Mouse (Mus musculus) midbrain, postnatal 0 days (tissue): ENCODE data around the gene Hcrt. TPM values are rescaled to one million over a fixed set of nuclear protein-coding genes. Genes with fewer than 3 reads are reported as not detected.

Experiments
- ATAC-seq: fragments of 200-750 bp; cut with Nextera tagmentation; 2 replicates; pipeline ENCODE4 v1.8.0; 2017; ENCODE audit warnings: moderate number of reproducible peaks, mild to moderate bottlenecking, moderate TSS enrichment, moderate library complexity; ENCODE audit not compliant: low FRiP score
- DNase-seq: peaks from one replicate; pipeline ENCODE4 v3.0.0-alpha.2; 2015; ENCODE audit warnings: low spot score
- H3K27ac ChIP-seq: fragments of 300-500 bp; sonication (generic); 2 replicates; pipeline ENCODE4 v1.5.1; 2014; ENCODE audit warnings: low read depth, mild to moderate bottlenecking, low read length, mixed read lengths
- H3K27me3 ChIP-seq: fragments of 300-500 bp; sonication (generic); 2 replicates; pipeline ENCODE4 v1.6.1; 2014; ENCODE audit warnings: low read length, control low read depth, mixed read lengths; ENCODE audit not compliant: insufficient read depth
- H3K36me3 ChIP-seq: fragments of 300-500 bp; sonication (generic); 2 replicates; pipeline ENCODE4 v1.6.1; 2014; ENCODE audit warnings: low read length, control low read depth, mixed read lengths; ENCODE audit not compliant: insufficient read depth
- H3K4me1 ChIP-seq: fragments of 300-500 bp; sonication (generic); 2 replicates; pipeline ENCODE4 v1.6.1; 2014; ENCODE audit warnings: mild to moderate bottlenecking, control low read depth, antibody characterized with exemption, low read length, mixed read lengths; ENCODE audit not compliant: insufficient read depth
- H3K4me2 ChIP-seq: fragments of 300-500 bp; sonication (generic); 2 replicates; pipeline ENCODE4 v1.6.1; 2014; ENCODE audit warnings: low read depth, mild to moderate bottlenecking, low read length, mixed read lengths; ENCODE audit not compliant: poor library complexity, severe bottlenecking
- H3K4me3 ChIP-seq: fragments of 300-500 bp; sonication (generic); 2 replicates; pipeline ENCODE4 v1.5.1; 2014; ENCODE audit warnings: low read depth, mild to moderate bottlenecking, low read length, moderate library complexity
- H3K9ac ChIP-seq: fragments of 300-500 bp; sonication (generic); replicated peaks from 2 replicates; pipeline ENCODE4 v1.6.1; 2014; ENCODE audit warnings: mild to moderate bottlenecking, low read length, moderate library complexity, mixed read lengths; ENCODE audit not compliant: poor library complexity, severe bottlenecking
- H3K9me3 ChIP-seq: fragments of 300-500 bp; sonication (generic); 2 replicates; pipeline ENCODE4 v1.6.1; 2016; ENCODE audit warnings: low read length, control low read depth
- CTCF ChIP-seq: IDR thresholded peaks from 2 replicates; pipeline ENCODE4 v1.5.1; 2016; ENCODE audit warnings: antibody characterized with exemption, mild to moderate bottlenecking
- WGBS: fragments of 180-500 bp; shearing (Covaris S2); extraction: QIAGEN DNeasy Blood & Tissue Kit; methylation state at CpG from one replicate; pipeline ENCODE4 v1.1.7; 2014; 5-methylcytosine and 5-hydroxymethylcytosine counted together
- polyA plus RNA-seq: library from polyadenylated mRNA; unstranded; fragments of >200 nt; fragmentation: Nextera tagmentation; extraction: Ambion mirVana; gene quantifications from 2 replicates; pipeline ENCODE4 v1.2.1, GENCODE M21; 2015
- total RNA-seq: library from RNA; depleted of rRNA; stranded (reverse); fragments of >200 nt; gene quantifications from 2 replicates; pipeline ENCODE4 v1.2.3, GENCODE M21; 2014

Gene Hcrt
- total and polyA plus RNA-seq, 2 experiments from 2014 or later: 4.5 to 16.8 TPM

- WGBS: 80% methylated on average over 10 of the region's 10 CpGs
- ATAC-seq: no peak
- Histone ChIP-seq H3K4me2 (no peak overlapping the region), H3K9me3 (no peaks in the 10 kb centered on the region), H3K4me3 (no peak overlapping the region), H3K27ac (no peak overlapping the region), H3K27me3 (no peaks in the 10 kb centered on the region), H3K36me3 (peaks cover 3% of the 10 kb centered on the region; the same call in 1 of the 2 replicates), H3K9ac (no peak overlapping the region), H3K4me1 (no peaks in the 10 kb centered on the region)
- no peak for TF ChIP-seq CTCF
- DNase-seq: no peak
Observed at GRCm38 (mm10) chr11:100775921-100776320, 13.2 kb upstream of the Hcrt start.

- no peak overlapping the region for H3K4me2 ChIP-seq
- no peak overlapping the region for H3K4me3 ChIP-seq
- H3K36me3 ChIP-seq: no peaks in the 10 kb centered on the region
- no peak overlapping the region for H3K27ac ChIP-seq
- ATAC-seq: no peak
- no peaks in the 10 kb centered on the region for H3K9me3 ChIP-seq
- no peak for DNase-seq
- 78% methylated on average over 4 of the region's 4 CpGs for WGBS
- H3K4me1 ChIP-seq: peaks cover 5% of the 10 kb centered on the region; the same call in 1 of the 2 replicates
- no peaks in the 10 kb centered on the region for H3K27me3 ChIP-seq
- H3K9ac ChIP-seq: no peak overlapping the region
- no peak for TF ChIP-seq CTCF
Observed at GRCm38 (mm10) chr11:100774261-100774660, 11.5 kb upstream of the Hcrt start.

GRCm38 (mm10) chr11:100770646-100771408 is 8.1 kb upstream of the Hcrt start, which contains the start of gene Ghdc:
Gene Ghdc (minus strand): TSS chr11:100770957.
- Histone ChIP-seq H3K27ac (0 out of 2 replicates have a peak within 1 kb of the TSS, but pooled peaks have one; percentile 38), H3K4me3 (peak within 1 kb of the TSS; percentile 54), H3K36me3 (no peaks in the 10 kb centered on the region), H3K9me3 (no peaks in the 10 kb centered on the region), H3K27me3 (no peaks in the 10 kb centered on the region), H3K4me2 (peak within 1 kb of the TSS; percentile 51), H3K9ac (peak within 1 kb of the TSS; percentile 54), H3K4me1 (peaks cover 5% of the 10 kb centered on the region; the same call in 1 of the 2 replicates)
- DNase-seq (peak; percentile 80), ATAC-seq (peak; percentile 69; the same call in 1 of the 2 replicates)
- 24% methylated on average over 17 of the region's 17 CpGs for WGBS
- no peak for TF ChIP-seq CTCF

- H3K9ac ChIP-seq: peak overlapping the region; percentile 54; the same call in 1 of the 2 replicates
- no peak for ATAC-seq
- peak overlapping the region; percentile 51 for H3K4me2 ChIP-seq
- peak overlapping the region; percentile 54; the same call in 1 of the 2 replicates for H3K4me3 ChIP-seq
- WGBS: 43% methylated on average over 6 of the region's 6 CpGs
- no peak overlapping the region for H3K27ac ChIP-seq
- peak; percentile 23; the same call in 1 of the 2 replicates for TF ChIP-seq CTCF
- no peaks in the 10 kb centered on the region for H3K9me3 ChIP-seq
- H3K27me3 ChIP-seq: no peaks in the 10 kb centered on the region
- DNase-seq: no peak
- no peaks in the 10 kb centered on the region for H3K36me3 ChIP-seq
- peaks cover 5% of the 10 kb centered on the region; the same call in 1 of the 2 replicates for H3K4me1 ChIP-seq
Observed at GRCm38 (mm10) chr11:100769980-100770379, 7.2 kb upstream of the Hcrt start.

- 89% methylated on average over 5 of the region's 5 CpGs for WGBS
- Histone ChIP-seq H3K27ac (no peak overlapping the region), H3K9me3 (no peaks in the 10 kb centered on the region), H3K9ac (no peak overlapping the region), H3K4me2 (no peak overlapping the region), H3K36me3 (no peaks in the 10 kb centered on the region), H3K4me3 (no peak overlapping the region), H3K4me1 (peaks cover 5% of the 10 kb centered on the region; the same call in 1 of the 2 replicates), H3K27me3 (no peaks in the 10 kb centered on the region)
- DNase-seq (no peak), ATAC-seq (no peak)
- no peak for TF ChIP-seq CTCF
Observed at GRCm38 (mm10) chr11:100767871-100768270, 5.1 kb upstream of the Hcrt start.

- H3K27me3 ChIP-seq: no peaks in the 10 kb centered on the region
- no peaks in the 10 kb centered on the region for H3K36me3 ChIP-seq
- WGBS: 82% methylated on average over 9 of the region's 9 CpGs
- H3K9me3 ChIP-seq: no peaks in the 10 kb centered on the region
- no peak for DNase-seq
- no peak overlapping the region for H3K27ac ChIP-seq
- no peak overlapping the region for H3K4me2 ChIP-seq
- ATAC-seq: no peak
- no peak for TF ChIP-seq CTCF
- no peak overlapping the region for H3K4me3 ChIP-seq
- H3K4me1 ChIP-seq: peaks cover 5% of the 10 kb centered on the region; the same call in 1 of the 2 replicates
- H3K9ac ChIP-seq: no peak overlapping the region
Observed at GRCm38 (mm10) chr11:100766726-100767125, 4.0 kb upstream of the Hcrt start.
